Mouse (Mus musculus): ENCODE data around the gene Srrm3. TPM values are rescaled to one million over a fixed set of nuclear protein-coding genes. Genes with fewer than 3 reads are reported as not detected.

Srrm3 gene
- 2.7 and 3.7 TPM in 2 replicates for polyA plus RNA-seq (2015; fragmentation: Nextera tagmentation; extraction: Ambion mirVana)

- 0 out of 2 replicates have a peak within 1 kb of the TSS, but pooled peaks have one; percentile 1 for H3K4me3 ChIP-seq (replicated peaks)
- H3K4me2 ChIP-seq (replicated peaks): no peak within 1 kb of the TSS
- H3K9ac ChIP-seq: no peak within 1 kb of the TSS
- no peaks in the 10 kb centered on the region for H3K36me3 ChIP-seq
- no peak within 1 kb of the TSS for H3K27ac ChIP-seq
- H3K4me1 ChIP-seq (replicated peaks): 0 out of 2 replicates have a peak, but pooled peaks cover 3% of the 10 kb centered on the region
- no peaks in the 10 kb centered on the region for H3K9me3 ChIP-seq
- ATAC-seq: peak; percentile 39; the same call in 1 of the 2 replicates
- 0 out of 2 replicates have a peak, but pooled peaks cover 4% of the 10 kb centered on the region for H3K27me3 ChIP-seq (replicated peaks)
- 4% methylated on average over 29 of the region's 29 CpGs for WGBS
Measured at GRCm38 (mm10) chr5:135806555-135807262, at the start of gene Srrm3. Gene Srrm3 (plus strand): TSS chr5:135806890.

- Histone ChIP-seq H3K27me3 (replicated peaks) (no peaks in the 10 kb centered on the region), H3K36me3 (no peaks in the 10 kb centered on the region), H3K4me2 (replicated peaks) (no peak overlapping the region), H3K9me3 (no peaks in the 10 kb centered on the region), H3K9ac (no peak overlapping the region), H3K4me3 (replicated peaks) (no peak overlapping the region), H3K4me1 (replicated peaks) (no peaks in the 10 kb centered on the region), H3K27ac (no peak overlapping the region)
- no peak for ATAC-seq
- 72% methylated on average over 3 of the region's 3 CpGs for WGBS
Measured at GRCm38 (mm10) chr5:135761881-135762280, 44.8 kb upstream of the Srrm3 start.

- Histone ChIP-seq H3K4me3 (replicated peaks) (no peak overlapping the region), H3K4me2 (replicated peaks) (no peak overlapping the region), H3K4me1 (replicated peaks) (no peaks in the 10 kb centered on the region), H3K36me3 (no peaks in the 10 kb centered on the region), H3K27ac (no peak overlapping the region), H3K27me3 (replicated peaks) (no peaks in the 10 kb centered on the region), H3K9ac (no peak overlapping the region), H3K9me3 (no peaks in the 10 kb centered on the region)
- ATAC-seq: 0 out of 2 replicates have a peak, but pooled peaks have one; percentile 62
- WGBS: 2% methylated on average over 7 of the region's 7 CpGs
Measured at GRCm38 (mm10) chr5:135763526-135763925, 43.2 kb upstream of the Srrm3 start.

DNA sequence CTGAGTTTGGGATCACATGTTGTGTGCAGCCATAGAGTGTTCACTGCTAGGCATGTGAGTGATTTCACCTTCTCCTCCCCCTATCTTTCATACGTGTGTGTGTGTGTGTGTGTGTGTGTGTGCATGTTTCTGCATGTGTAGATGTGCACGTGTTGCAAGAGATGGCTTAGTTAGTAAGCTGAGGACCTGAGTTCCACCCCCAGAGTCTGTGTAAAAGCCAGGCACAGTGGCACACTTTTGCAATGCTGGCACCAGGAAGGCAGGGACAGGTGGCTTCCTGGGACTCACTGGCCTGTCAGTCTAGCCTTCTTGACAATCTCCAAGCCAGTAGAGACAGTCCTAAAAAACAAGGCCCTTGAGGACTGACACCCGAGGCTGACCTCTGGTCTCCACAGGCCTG, 41.7 kb upstream of the Srrm3 start:
- ATAC-seq: no peak
- Histone ChIP-seq H3K27ac (no peak overlapping the region), H3K36me3 (no peaks in the 10 kb centered on the region), H3K4me3 (replicated peaks) (no peak overlapping the region), H3K4me2 (replicated peaks) (no peak overlapping the region), H3K9me3 (no peaks in the 10 kb centered on the region), H3K27me3 (replicated peaks) (0 out of 2 replicates have a peak, but pooled peaks cover 3% of the 10 kb centered on the region), H3K4me1 (replicated peaks) (no peaks in the 10 kb centered on the region), H3K9ac (no peak overlapping the region)
- 58% methylated on average over 3 of the region's 3 CpGs for WGBS

GRCm38 (mm10) chr5:135772519-135772918, 34.2 kb upstream of the Srrm3 start:
- Histone ChIP-seq H3K4me3 (replicated peaks) (no peak overlapping the region), H3K36me3 (no peaks in the 10 kb centered on the region), H3K4me2 (replicated peaks) (no peak overlapping the region), H3K9me3 (no peaks in the 10 kb centered on the region), H3K9ac (no peak overlapping the region), H3K27me3 (replicated peaks) (0 out of 2 replicates have a peak, but pooled peaks cover 3% of the 10 kb centered on the region), H3K27ac (no peak overlapping the region), H3K4me1 (replicated peaks) (peaks cover 9% of the 10 kb centered on the region; the same call in 1 of the 2 replicates)
- no peak for ATAC-seq
- whole genome bisulfite sequencing: 33% methylated on average over 3 of the region's 3 CpGs

- Histone ChIP-seq H3K27me3 (replicated peaks) (no peaks in the 10 kb centered on the region), H3K9me3 (no peaks in the 10 kb centered on the region), H3K4me3 (replicated peaks) (no peak overlapping the region), H3K36me3 (no peaks in the 10 kb centered on the region; the same call in 1 of the 2 replicates), H3K27ac (no peak overlapping the region), H3K4me2 (replicated peaks) (no peak overlapping the region), H3K4me1 (replicated peaks) (peaks cover 24% of the 10 kb centered on the region), H3K9ac (no peak overlapping the region)
- WGBS: 73% methylated on average over 4 of the region's 4 CpGs
- no peak for ATAC-seq
Measured at GRCm38 (mm10) chr5:135776546-135776945, 30.1 kb upstream of the Srrm3 start.

- no peaks in the 10 kb centered on the region for H3K27me3 ChIP-seq (replicated peaks)
- H3K27ac ChIP-seq: peak within 1 kb of the TSS; percentile 96
- ATAC-seq: peak; percentile 96
- H3K4me2 ChIP-seq (replicated peaks): peak within 1 kb of the TSS; percentile 83
- H3K36me3 ChIP-seq: peaks cover 2% of the 10 kb centered on the region
- under 1% methylated on average over 45 of the region's 45 CpGs for whole genome bisulfite sequencing
- peaks cover 27% of the 10 kb centered on the region for H3K4me1 ChIP-seq (replicated peaks)
- peak within 1 kb of the TSS; percentile 96 for H3K9ac ChIP-seq
- H3K4me3 ChIP-seq (replicated peaks): peak within 1 kb of the TSS; percentile 83
- H3K9me3 ChIP-seq: no peaks in the 10 kb centered on the region
Measured at GRCm38 (mm10) chr5:135777796-135778470, 28.8 kb upstream of the Srrm3 start, which contains the start of gene Styxl1. Gene Styxl1 (minus strand): TSS chr5:135778385.

DNA sequence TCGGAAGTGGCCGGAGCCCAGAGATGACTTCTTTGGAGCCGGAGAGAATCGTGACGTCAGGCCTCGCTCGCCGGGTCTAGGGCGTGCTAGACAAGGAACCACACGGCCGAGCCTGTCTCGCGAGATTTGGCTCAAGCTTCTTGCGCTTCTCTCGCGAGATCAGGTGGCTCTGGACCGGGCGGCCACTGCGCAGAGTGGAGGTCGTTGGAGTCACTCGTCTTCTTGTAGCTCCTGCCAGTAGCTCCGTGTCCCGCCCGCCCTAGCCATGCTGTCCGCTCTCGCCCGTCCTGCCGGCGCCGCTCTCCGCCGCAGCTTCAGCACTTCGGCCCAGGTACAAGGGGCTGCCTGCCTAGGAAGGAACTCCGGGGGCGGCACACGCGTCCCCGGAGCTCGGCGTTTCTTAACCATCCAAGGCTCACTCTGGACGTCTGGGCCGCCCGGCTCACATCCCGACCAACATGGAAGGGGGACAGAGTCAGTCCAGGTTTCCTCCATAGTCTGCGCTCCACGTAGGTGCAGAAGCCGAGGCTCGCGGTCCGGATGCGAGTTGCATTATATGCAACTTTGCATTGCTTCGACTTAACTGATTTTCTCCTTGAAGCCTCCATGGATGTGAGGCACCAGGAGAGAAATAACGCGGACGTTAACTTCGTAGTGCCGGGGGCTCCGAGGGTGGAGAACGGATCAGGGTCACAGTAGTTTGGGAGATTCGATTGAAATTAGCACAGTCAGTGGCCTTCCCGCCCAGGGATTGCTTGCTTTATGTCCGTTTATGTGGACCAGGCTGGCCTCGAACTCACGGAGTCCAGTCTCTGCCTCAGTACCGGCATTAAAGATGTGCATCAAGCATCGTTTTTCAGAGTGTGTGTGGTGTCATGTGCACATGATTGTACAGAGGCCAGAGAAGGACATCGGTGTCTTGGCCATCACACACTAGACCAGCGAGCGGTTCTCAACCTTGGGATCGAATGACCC, 27.9 kb upstream of the Srrm3 start, which contains the start of gene Mdh2:
Mdh2 (plus strand) TSS at position 10 of the 975 bp plus-strand sequence.
- H3K9ac ChIP-seq: peak within 1 kb of the TSS; percentile 96
- H3K4me3 ChIP-seq (replicated peaks): peak within 1 kb of the TSS; percentile 83
- peak within 1 kb of the TSS; percentile 96 for H3K27ac ChIP-seq
- peaks cover 9% of the 10 kb centered on the region for H3K36me3 ChIP-seq
- no peaks in the 10 kb centered on the region for H3K27me3 ChIP-seq (replicated peaks)
- peaks cover 27% of the 10 kb centered on the region for H3K4me1 ChIP-seq (replicated peaks)
- under 1% methylated on average over 70 of the region's 70 CpGs for WGBS
- peak within 1 kb of the TSS; percentile 83 for H3K4me2 ChIP-seq (replicated peaks)
- peak; percentile 98 for ATAC-seq
- no peaks in the 10 kb centered on the region for H3K9me3 ChIP-seq

DNA sequence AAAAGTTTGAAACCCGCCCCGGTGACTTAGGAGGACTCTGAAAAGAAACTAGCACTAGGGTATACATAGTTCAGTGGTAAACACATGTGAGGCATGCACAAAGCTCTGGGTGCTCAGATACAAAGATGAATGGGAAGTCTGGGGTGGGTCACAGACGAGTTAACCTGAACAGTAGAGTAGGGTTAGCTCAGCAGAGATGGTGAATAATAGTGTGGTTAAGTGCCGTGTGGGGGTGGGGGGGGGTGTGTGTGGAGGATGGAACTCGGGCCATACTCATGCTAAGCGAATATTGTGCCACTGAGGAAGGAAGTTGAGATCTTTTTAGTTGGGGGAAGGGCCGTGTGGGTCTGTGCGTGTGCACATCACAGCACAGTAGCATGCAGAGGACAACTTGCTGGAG, 26.4 kb upstream of the Srrm3 start:
- ATAC-seq: no peak
- Histone ChIP-seq H3K4me1 (replicated peaks) (peaks cover 27% of the 10 kb centered on the region), H3K36me3 (peaks cover 23% of the 10 kb centered on the region), H3K27ac (no peak overlapping the region), H3K4me2 (replicated peaks) (peak overlapping the region; percentile 72), H3K27me3 (replicated peaks) (no peaks in the 10 kb centered on the region), H3K9ac (no peak overlapping the region), H3K4me3 (replicated peaks) (peak overlapping the region; percentile 83; the same call in 1 of the 2 replicates), H3K9me3 (no peaks in the 10 kb centered on the region)
- WGBS: 73% methylated on average over 8 of the region's 8 CpGs

DNA sequence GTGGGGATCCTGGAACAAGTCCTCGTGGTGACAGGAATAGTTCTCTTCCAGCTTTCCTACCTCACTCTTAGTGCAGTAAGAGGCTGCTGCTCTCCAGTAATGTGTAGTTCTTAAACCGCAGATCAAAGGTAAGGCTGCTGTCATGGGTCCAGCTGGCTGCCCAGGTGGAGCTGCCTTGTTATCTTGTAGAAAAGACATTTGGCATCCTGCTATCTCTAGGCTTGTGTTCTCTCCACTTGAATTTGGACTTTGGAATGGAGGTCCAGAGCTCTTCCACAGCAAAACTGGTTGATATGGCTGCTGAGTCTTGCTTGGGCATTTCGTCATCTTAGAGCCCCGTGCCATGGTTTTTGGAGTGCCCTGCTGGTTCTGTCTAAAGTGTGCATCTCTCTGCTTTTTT, 23.8 kb upstream of the Srrm3 start:
- H3K4me1 ChIP-seq (replicated peaks): peaks cover 16% of the 10 kb centered on the region
- H3K36me3 ChIP-seq: peaks cover 49% of the 10 kb centered on the region
- H3K4me2 ChIP-seq (replicated peaks): no peak overlapping the region
- no peaks in the 10 kb centered on the region for H3K27me3 ChIP-seq (replicated peaks)
- no peak overlapping the region for H3K27ac ChIP-seq
- H3K9me3 ChIP-seq: no peaks in the 10 kb centered on the region
- H3K9ac ChIP-seq: no peak overlapping the region
- ATAC-seq: no peak
- 69% methylated on average over 4 of the region's 4 CpGs for WGBS
- H3K4me3 ChIP-seq (replicated peaks): no peak overlapping the region

DNA sequence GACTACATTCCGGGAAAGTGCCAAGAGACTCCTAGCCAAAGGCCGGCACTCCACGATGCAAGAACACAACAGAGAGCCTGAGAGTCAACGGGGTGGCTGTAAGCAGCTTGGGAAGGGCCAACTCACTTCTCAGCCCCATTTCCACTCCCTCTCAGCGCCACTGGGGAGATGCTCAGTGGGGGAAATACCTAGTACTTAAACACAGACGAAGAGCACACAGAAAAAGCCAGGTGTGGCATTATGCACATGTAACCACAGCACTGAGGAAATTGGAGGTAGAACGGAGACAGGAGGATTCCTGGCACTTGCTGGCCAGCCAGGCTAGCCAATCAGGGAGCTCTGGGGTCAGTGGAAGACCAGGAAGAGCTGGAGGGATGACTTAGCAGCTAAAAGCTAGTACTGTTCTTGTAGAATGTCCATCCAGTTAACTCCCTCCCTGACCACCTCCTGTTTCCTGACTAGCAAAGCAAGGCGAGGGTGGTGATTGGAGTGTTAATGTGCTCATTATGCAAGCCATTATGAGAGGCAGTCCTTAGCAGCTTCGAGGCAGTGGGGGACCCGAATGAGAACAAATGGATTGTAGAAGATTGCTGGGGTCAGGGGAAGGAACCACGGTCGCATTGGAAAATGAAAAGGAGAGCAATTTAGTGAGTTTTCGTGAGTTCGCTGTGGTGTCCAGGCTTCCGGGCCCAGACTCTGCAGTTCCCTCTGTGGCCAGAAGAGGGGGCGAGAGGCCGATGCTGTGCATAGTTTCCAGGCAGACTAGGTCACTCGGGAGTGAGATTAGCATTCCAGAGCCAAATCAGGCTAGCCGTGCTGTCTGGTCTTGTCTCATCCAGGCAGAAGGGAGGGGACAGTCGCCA, 12.5 kb upstream of the Srrm3 start:
- Histone ChIP-seq H3K36me3 (peaks cover 24% of the 10 kb centered on the region), H3K4me3 (replicated peaks) (peak overlapping the region; percentile 26), H3K9me3 (no peaks in the 10 kb centered on the region), H3K4me1 (replicated peaks) (0 out of 2 replicates have a peak, but pooled peaks cover 9% of the 10 kb centered on the region), H3K9ac (peak overlapping the region; percentile 36; the same call in 1 of the 2 replicates), H3K27ac (no peak overlapping the region), H3K27me3 (replicated peaks) (no peaks in the 10 kb centered on the region), H3K4me2 (replicated peaks) (peak overlapping the region; percentile 60)
- 13% methylated on average over 20 of the region's 20 CpGs for WGBS
- ATAC-seq: peak; percentile 89

Data from intestine, embryonic 15.5 days (tissue).